Mouse (Mus musculus): Measurements from ENCODE around the gene Slco2a1. TPM values are rescaled to one million over a fixed set of nuclear protein-coding genes. Genes with fewer than 3 reads are reported as not detected.

The Slco2a1 gene
- polyA plus RNA-seq, 1 experiment = not detected

GRCm38 (mm10) chr9:103049049-103049511 is 60.6 kb downstream of the Slco2a1 start:
- TF ChIP-seq GATA1 (IDR thresholded peaks at IDR 0.05; ENCODE audit: low read length) = no peak

- no peak for TF ChIP-seq GATA1 (IDR thresholded peaks at IDR 0.05; ENCODE audit: low read length)
These were observed 65.3 kb downstream of the Slco2a1 start for GRCm38 (mm10) chr9:103053829-103054228.

- TF ChIP-seq GATA1 (IDR thresholded peaks at IDR 0.05; ENCODE audit: low read length) = no peak
These were observed 66.5 kb downstream of the Slco2a1 start for GRCm38 (mm10) chr9:103055061-103055460.

GRCm38 (mm10) chr9:103056164-103056563 is 67.7 kb downstream of the Slco2a1 start:
- no peak for TF ChIP-seq GATA1 (IDR thresholded peaks at IDR 0.05; ENCODE audit: low read length)

- no peak for TF ChIP-seq GATA1 (IDR thresholded peaks at IDR 0.05; ENCODE audit: low read length)
These were observed 72.0 kb downstream of the Slco2a1 start for GRCm38 (mm10) chr9:103060551-103060950.

GRCm38 (mm10) chr9:103061471-103062053 is 73.0 kb downstream of the Slco2a1 start:
- no peak for TF ChIP-seq GATA1 (IDR thresholded peaks at IDR 0.05; ENCODE audit: low read length)

- TF ChIP-seq GATA1 (IDR thresholded peaks at IDR 0.05; ENCODE audit: low read length) = no peak
These were observed 75.1 kb downstream of the Slco2a1 start for GRCm38 (mm10) chr9:103063591-103063990.

GRCm38 (mm10) chr9:103066845-103067244 is 78.3 kb downstream of the Slco2a1 start:
- no peak for TF ChIP-seq GATA1 (IDR thresholded peaks at IDR 0.05; ENCODE audit: low read length)

GRCm38 (mm10) chr9:103067651-103068050 is 79.1 kb downstream of the Slco2a1 start:
- no peak for TF ChIP-seq GATA1 (IDR thresholded peaks at IDR 0.05; ENCODE audit: low read length)

GRCm38 (mm10) chr9:103068769-103069168 is 80.3 kb downstream of the Slco2a1 start:
- no peak for TF ChIP-seq GATA1 (IDR thresholded peaks at IDR 0.05; ENCODE audit: low read length)

GRCm38 (mm10) chr9:103071541-103072203 is 83.2 kb downstream of the Slco2a1 start:
- TF ChIP-seq GATA1 (IDR thresholded peaks at IDR 0.05; ENCODE audit: low read length) = no peak

- no peak for TF ChIP-seq GATA1 (IDR thresholded peaks at IDR 0.05; ENCODE audit: low read length)
These were observed 83.7 kb downstream of the Slco2a1 start for GRCm38 (mm10) chr9:103072204-103072599.

- no peak for TF ChIP-seq GATA1 (IDR thresholded peaks at IDR 0.05; ENCODE audit: low read length)
These were observed 84.5 kb downstream of the Slco2a1 start for GRCm38 (mm10) chr9:103072926-103073515.

- TF ChIP-seq GATA1 (IDR thresholded peaks at IDR 0.05; ENCODE audit: low read length) = no peak
These were observed 88.5 kb downstream of the Slco2a1 start for GRCm38 (mm10) chr9:103076836-103077531.

- TF ChIP-seq GATA1 (IDR thresholded peaks at IDR 0.05; ENCODE audit: low read length) = no peak
These were observed 89.7 kb downstream of the Slco2a1 start for GRCm38 (mm10) chr9:103078194-103078691.

- no peak for TF ChIP-seq GATA1 (IDR thresholded peaks at IDR 0.05; ENCODE audit: low read length)
These were observed 91.7 kb downstream of the Slco2a1 start for GRCm38 (mm10) chr9:103080211-103080610.
